Mouse (Mus musculus): Measurements from ENCODE around the gene Arhgap25.

GRCm38 (mm10) chr6:87447217-87447616 is 85.8 kb downstream of the Arhgap25 start:
- no peak for TF ChIP-seq CTCF (IDR thresholded peaks at IDR 0.05; ENCODE audit: control insufficient read depth, insufficient read depth, insufficient read length)
- TF ChIP-seq FOSL1 (IDR thresholded peaks at IDR 0.05; ENCODE audit: insufficient read depth, low read length, poor library complexity, severe bottlenecking), result no peak
- TF ChIP-seq MAX (IDR thresholded peaks at IDR 0.05), result no peak
- TF ChIP-seq MYOD1 (IDR thresholded peaks at IDR 0.05; ENCODE audit: control insufficient read depth, insufficient read length, low read depth), result no peak
- TF ChIP-seq MYOG (IDR thresholded peaks at IDR 0.05; ENCODE audit: control insufficient read depth, extremely low read depth, insufficient read length), result no peak

Measured in C2C12 (cell line).